22 mouse cellular contexts compared by ENCODE assay signal in the genomic region with DNA sequence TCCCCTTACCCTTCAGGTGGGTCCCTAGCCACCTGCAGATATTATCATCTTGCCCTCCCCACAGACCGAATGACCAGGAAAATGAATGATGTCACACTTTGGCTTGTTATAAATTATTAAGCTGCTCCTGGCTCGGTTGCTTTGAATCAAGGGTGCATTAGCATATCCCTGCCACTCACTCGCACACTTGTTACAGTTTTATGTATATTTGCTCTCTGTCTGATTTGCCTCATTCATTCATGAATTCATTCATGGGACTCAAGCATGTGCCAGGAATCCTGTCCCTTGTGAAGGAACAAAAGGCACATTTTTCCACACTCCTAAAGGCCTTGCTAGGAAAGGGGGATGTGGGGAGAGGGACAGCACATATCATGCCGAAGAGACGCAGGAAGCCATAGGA. TPM values are rescaled to one million over a fixed set of nuclear protein-coding genes. Genes with fewer than 3 reads are reported as not detected.
DNase-seq lines count a peak whose midpoint lies in the region; ATAC-seq and TF ChIP-seq lines count a peak whose summit lies in the region.
"Had no signal": no experiment of that assay in that cellular context is flagged by ENCODE, and none has a peak within 500 bp of the region (broad histone marks: within the 10 kb centered on the region; RNA-seq: fewer than 3 reads in every experiment).

No protein-coding gene starts in this region.

- TF ChIP-seq POLR2A in kidney, adult 2 months (IDR thresholded peaks at IDR 0.05; ENCODE audit: low read depth, low read length): no peak

- H3K9ac ChIP-seq in lung, embryonic 15.5 days: no peak overlapping the region
- H3K9ac ChIP-seq in forebrain, embryonic 16.5 days (replicated peaks; ENCODE audit: low read depth, low read length): no peak overlapping the region
- H3K9ac ChIP-seq in midbrain, embryonic 13.5 days (replicated peaks): no peak overlapping the region
- H3K9ac ChIP-seq: hindbrain, embryonic 12.5 days; limb, embryonic 15.5 days; liver, embryonic 15.5 days had no signal

- H3K36me3 ChIP-seq in kidney, adult 2 months (ENCODE audit: control insufficient read depth, insufficient read depth, low read length): no peaks in the 10 kb centered on the region
- no peaks in the 10 kb centered on the region for H3K36me3 ChIP-seq in lung, embryonic 15.5 days
- H3K36me3 ChIP-seq in forebrain, embryonic 16.5 days (ENCODE audit: control insufficient read depth, insufficient read depth): no peaks in the 10 kb centered on the region
- H3K36me3 ChIP-seq in midbrain, embryonic 13.5 days: no peaks in the 10 kb centered on the region
- H3K36me3 ChIP-seq: G1E; hindbrain, embryonic 12.5 days; limb, embryonic 15.5 days; liver, embryonic 15.5 days had no signal

- DNase-seq in kidney, adult 2 months: peak; percentile 53
- DNase-seq in kidney, postnatal 25 days: no peak
- no peak for DNase-seq in lung, adult 18-20 months
- DNase-seq in adrenal gland, adult 2 months: no peak
- DNase-seq: B cell, adult 2 months; cerebellum, adult 11-12 months; cerebellum, postnatal 14 days; gastrocnemius, postnatal 36 days; heart, adult 2 months; kidney, adult 18-20 months; thymus, adult 18-20 months; thymus, postnatal 36 days had no signal

- WGBS in kidney, adult 2 months: 51% methylated on average over 5 of the region's 5 CpGs
- WGBS in lung, embryonic 15.5 days: 52% methylated on average over 5 of the region's 5 CpGs
- WGBS in forebrain, embryonic 16.5 days: 15% methylated on average over 5 of the region's 5 CpGs
- 24% methylated on average over 5 of the region's 5 CpGs for WGBS in midbrain, embryonic 13.5 days

- no peak overlapping the region for H3K4me3 ChIP-seq in kidney, adult 2 months (ENCODE audit: insufficient read depth, low read depth, low read length)
- H3K4me3 ChIP-seq in lung, embryonic 15.5 days: no peak overlapping the region
- no peak overlapping the region for H3K4me3 ChIP-seq in forebrain, embryonic 16.5 days (replicated peaks; ENCODE audit: low read length)
- H3K4me3 ChIP-seq in midbrain, embryonic 13.5 days (replicated peaks): no peak overlapping the region
- H3K4me3 ChIP-seq: heart, adult 2 months; hindbrain, embryonic 12.5 days; left cerebral cortex, adult 2 months; limb, embryonic 15.5 days; liver, embryonic 15.5 days had no signal

- ATAC-seq in lung, embryonic 15.5 days (ENCODE audit: borderline replicate concordance, extremely low read depth, low FRiP score, low TSS enrichment): peak; percentile 57; the same call in 1 of the 2 replicates
- peak; percentile 79 for ATAC-seq in forebrain, embryonic 16.5 days
- ATAC-seq in midbrain, embryonic 13.5 days: peak; percentile 34; the same call in 1 of the 2 replicates
- ATAC-seq: inflammation-experienced regulatory T-cells, adult 6 months; Patski had no signal

- H3K9me3 ChIP-seq in lung, embryonic 15.5 days: no peaks in the 10 kb centered on the region
- no peaks in the 10 kb centered on the region for H3K9me3 ChIP-seq in forebrain, embryonic 16.5 days (ENCODE audit: control insufficient read depth, low read length)
- no peaks in the 10 kb centered on the region for H3K9me3 ChIP-seq in midbrain, embryonic 13.5 days
- H3K9me3 ChIP-seq: G1E; hindbrain, embryonic 12.5 days; limb, embryonic 15.5 days; liver, embryonic 15.5 days had no signal

- H3K27ac ChIP-seq in kidney, adult 2 months (ENCODE audit: insufficient read depth, low read depth, low read length): no peak overlapping the region
- H3K27ac ChIP-seq in lung, embryonic 15.5 days: peak overlapping the region; percentile 72; the same call in 1 of the 2 replicates
- H3K27ac ChIP-seq in forebrain, embryonic 16.5 days (ENCODE audit: low read length): peak overlapping the region; percentile 37
- no peak overlapping the region for H3K27ac ChIP-seq in midbrain, embryonic 13.5 days
- H3K27ac ChIP-seq: heart, adult 2 months; hindbrain, embryonic 12.5 days; left cerebral cortex, adult 2 months; limb, embryonic 15.5 days; liver, embryonic 15.5 days had no signal

- no peak overlapping the region for H3K4me2 ChIP-seq in lung, embryonic 15.5 days
- H3K4me2 ChIP-seq in forebrain, embryonic 16.5 days (ENCODE audit: low read length): no peak overlapping the region
- H3K4me2 ChIP-seq in midbrain, embryonic 13.5 days (replicated peaks): no peak overlapping the region
- H3K4me2 ChIP-seq: hindbrain, embryonic 12.5 days; limb, embryonic 15.5 days; liver, embryonic 15.5 days had no signal

- TF ChIP-seq CTCF in kidney, adult 2 months (conservative IDR thresholded peaks at IDR 0.05; ENCODE audit: insufficient read depth, insufficient read length, low read depth, low read length): no peak

- no peaks in the 10 kb centered on the region for H3K27me3 ChIP-seq in kidney, adult 2 months (replicated peaks; ENCODE audit: control insufficient read depth, insufficient read depth, low read length)
- H3K27me3 ChIP-seq in lung, embryonic 15.5 days: no peaks in the 10 kb centered on the region
- H3K27me3 ChIP-seq in forebrain, embryonic 16.5 days (replicated peaks; ENCODE audit: control insufficient read depth, insufficient read depth, low read length): no peaks in the 10 kb centered on the region
- H3K27me3 ChIP-seq in midbrain, embryonic 13.5 days: 0 out of 2 replicates have a peak, but pooled peaks cover 11% of the 10 kb centered on the region
- H3K27me3 ChIP-seq: hindbrain, embryonic 12.5 days; limb, embryonic 15.5 days; liver, embryonic 15.5 days had no signal

- peaks cover 13% of the 10 kb centered on the region; the same call in 1 of the 2 replicates for H3K4me1 ChIP-seq in kidney, adult 2 months (ENCODE audit: control insufficient read depth, insufficient read depth, low read length)
- 0 out of 2 replicates have a peak, but pooled peaks cover 15% of the 10 kb centered on the region for H3K4me1 ChIP-seq in lung, embryonic 15.5 days
- peaks cover 17% of the 10 kb centered on the region for H3K4me1 ChIP-seq in forebrain, embryonic 16.5 days (replicated peaks; ENCODE audit: control insufficient read depth, insufficient read depth, low read length)
- peaks cover 16% of the 10 kb centered on the region for H3K4me1 ChIP-seq in midbrain, embryonic 13.5 days (replicated peaks)
- H3K4me1 ChIP-seq: liver, embryonic 15.5 days had no signal

RNA-seq across cellular contexts. Expression of a gene that starts 5.5 kb away (rescaled TPM):
- polyA plus RNA-seq in kidney, adult 2 months (2012; rRNA removed): 20.6 and 25.9 TPM in 2 replicates
- 3.9 and 4.5 TPM in 2 replicates for polyA plus RNA-seq in lung, embryonic 15.5 days (2015; fragmentation: Nextera tagmentation; extraction: Ambion mirVana)
- polyA plus RNA-seq in forebrain, embryonic 16.5 days (2015; fragmentation: Nextera tagmentation; extraction: Ambion mirVana): 5.0 and 5.5 TPM in 2 replicates
- 4.5 and 5.2 TPM in 2 replicates for polyA plus RNA-seq in midbrain, embryonic 13.5 days (2015; fragmentation: Nextera tagmentation; extraction: Ambion mirVana)
- total RNA-seq in adrenal gland, adult 2 months (2021): 10 to 100 TPM; 44.3 to 53.5 TPM
- 8.4 and 14.8 TPM in 2 replicates for polyA plus RNA-seq in adrenal gland, adult 2 months (2012; rRNA removed)

Comparison
In these comparisons a context has a peak if more than half of its experiments do, and no peak if none do; other contexts are left out.
1. H3K27ac ChIP-seq: peak in lung, embryonic 15.5 days (single experiment) and forebrain, embryonic 16.5 days (single experiment); none in kidney, adult 2 months (single experiment) and midbrain, embryonic 13.5 days (single experiment).
2. Peak in every context shown above with its lines, with median percentiles within 50 percentile points of each other: ATAC-seq.